Mouse (Mus musculus) embryonic fibroblast, embryonic 13.5 days (primary cell): ENCODE measurements at regions not wholly inside any gene's neighbourhood (a gene's known extent, or its start where the extent isn't known, plus 50 kb on each side); places are given as distances from the start of the nearest gene placed in this dataset.

Source experiments
- CTCF ChIP-seq: IDR thresholded peaks from 2 replicates; pipeline ENCODE4 v1.5.1; 2011; ENCODE audit warnings: mild to moderate bottlenecking, control low read depth, low read length, moderate library complexity, borderline replicate concordance; ENCODE audit not compliant: insufficient read depth
- POLR2A ChIP-seq: IDR thresholded peaks from 2 replicates; pipeline ENCODE4 v1.6.1; 2011; ENCODE audit warnings: low read depth, mild to moderate bottlenecking, control low read depth, low read length, moderate library complexity

- TF ChIP-seq POLR2A (no peak), CTCF (no peak)
Measured at GRCm38 (mm10) chr15:61523036-61523435, 600.2 kb upstream of the A1bg start.
